Mouse (Mus musculus) E14TG2a.4 (cell line): ENCODE data around the gene Dok1.

Experiments
- H3K27me3 ChIP-seq: 2 replicates; pipeline ENCODE4 v1.6.1; 2014; ENCODE audit warnings: low read length, control low read depth; ENCODE audit not compliant: insufficient read depth
- H3K36me3 ChIP-seq: 2 replicates; pipeline ENCODE4 v1.6.1; 2014; ENCODE audit warnings: low read length, control low read depth; ENCODE audit not compliant: insufficient read depth
- H3K4me1 ChIP-seq: replicated peaks from 2 replicates; pipeline ENCODE4 v1.6.1; 2014; ENCODE audit warnings: low read depth, low read length, control low read depth
- H3K4me3 ChIP-seq: replicated peaks from 2 replicates; pipeline ENCODE4 v1.5.1; 2014; ENCODE audit warnings: mild to moderate bottlenecking, low read length
- H3K9me3 ChIP-seq: 2 replicates; pipeline ENCODE4 v1.6.1; 2014; ENCODE audit warnings: low read length, control low read depth
- CTCF ChIP-seq: conservative IDR thresholded peaks from 2 replicates; pipeline ENCODE4 v1.5.1; 2014; ENCODE audit warnings: low read length
- NANOG ChIP-seq: IDR thresholded peaks from 2 replicates; pipeline ENCODE4 v1.6.1; 2014; ENCODE audit warnings: borderline replicate concordance, low read length, mixed read lengths
- POU5F1 ChIP-seq: IDR thresholded peaks from 2 replicates; pipeline ENCODE4 v1.6.1; 2014; ENCODE audit warnings: low read length, borderline replicate concordance

Dok1 gene

DNA sequence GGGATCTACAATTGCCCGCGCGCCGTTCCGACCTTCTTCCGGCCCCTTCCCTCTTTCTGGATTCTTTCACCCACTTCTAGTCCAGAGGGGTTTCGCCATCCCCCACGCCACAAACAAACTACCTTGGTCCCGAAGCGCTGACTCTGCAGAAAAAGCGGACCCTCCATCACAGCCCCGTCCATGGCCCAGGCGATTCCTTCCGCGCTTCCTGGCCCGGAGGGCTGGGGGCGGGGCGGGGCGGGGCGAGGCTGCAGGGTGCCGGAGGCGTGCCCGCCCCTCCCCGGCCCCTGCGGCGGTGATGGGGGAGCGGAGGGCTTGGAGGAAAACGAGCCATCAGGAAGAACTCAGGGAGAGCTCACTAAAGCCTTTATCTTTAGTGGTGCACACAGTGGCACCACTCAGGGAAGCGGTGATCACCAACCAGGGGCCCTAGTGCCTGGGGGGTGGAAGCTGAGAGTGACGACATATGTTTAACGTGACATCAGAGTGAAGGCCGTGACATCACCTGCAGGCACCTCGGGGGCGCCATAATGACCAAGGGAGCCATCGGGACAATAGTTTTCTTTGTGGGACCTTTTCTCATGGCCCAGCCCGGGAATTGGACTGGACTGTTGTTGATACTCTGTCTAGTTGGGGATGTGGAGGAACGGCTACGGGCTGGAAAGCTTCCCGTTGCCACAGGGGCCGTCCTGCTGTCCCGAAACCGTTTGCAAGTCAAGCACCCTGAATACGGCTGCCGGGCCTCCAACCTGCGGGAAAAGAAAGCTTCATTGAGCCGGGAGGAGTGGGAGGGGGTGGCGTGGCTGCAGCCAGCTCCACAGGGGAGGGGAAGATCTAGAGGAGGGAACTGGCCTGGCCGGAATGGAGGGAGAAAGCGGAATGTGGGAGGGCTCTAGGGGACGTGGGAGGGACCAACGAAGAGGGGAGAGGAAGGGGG is at the start of gene Dok1, which contains the start of gene Loxl3:
TSS of gene Dok1 (minus strand) at position 223 of the 937 bp plus-strand sequence.
TSS of gene Loxl3 (plus strand) at position 925 of the 937 bp plus-strand sequence.
- no peak for TF ChIP-seq CTCF
- no peak; the same call in 1 of the 2 replicates for TF ChIP-seq NANOG
- no peak for TF ChIP-seq POU5F1
- no peaks in the 10 kb centered on the region for H3K9me3 ChIP-seq
- H3K4me3 ChIP-seq = peak within 1 kb of the TSS; percentile 78
- no peaks in the 10 kb centered on the region for H3K36me3 ChIP-seq
- peaks cover 97% of the 10 kb centered on the region for H3K27me3 ChIP-seq
- H3K4me1 ChIP-seq = peaks cover 53% of the 10 kb centered on the region

DNA sequence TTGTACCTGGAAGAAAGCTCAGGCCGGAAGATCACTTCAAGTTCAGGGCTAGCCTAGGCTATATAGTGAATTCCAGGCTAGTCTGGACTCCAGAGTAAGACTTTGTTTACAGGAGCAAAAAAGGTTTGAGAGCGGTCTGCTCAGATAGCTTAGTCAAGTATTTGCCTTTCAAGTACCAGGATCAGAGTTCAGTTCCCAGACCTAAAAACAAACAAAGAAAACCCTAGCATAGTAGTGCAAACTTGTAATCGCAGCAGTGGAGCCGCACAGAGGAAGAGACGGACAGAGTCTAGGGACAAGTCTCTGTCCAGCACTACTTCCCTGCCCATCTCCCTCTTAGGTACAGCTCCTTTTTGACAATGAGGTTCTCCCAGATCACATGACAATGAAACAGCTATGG is 46.9 kb upstream of the Dok1 start:
- peaks cover 21% of the 10 kb centered on the region for H3K4me1 ChIP-seq
- no peak overlapping the region for H3K4me3 ChIP-seq
- peaks cover 34% of the 10 kb centered on the region for H3K36me3 ChIP-seq
- TF ChIP-seq NANOG (no peak), POU5F1 (no peak)
- peaks cover 43% of the 10 kb centered on the region for H3K27me3 ChIP-seq
- no peaks in the 10 kb centered on the region for H3K9me3 ChIP-seq

DNA sequence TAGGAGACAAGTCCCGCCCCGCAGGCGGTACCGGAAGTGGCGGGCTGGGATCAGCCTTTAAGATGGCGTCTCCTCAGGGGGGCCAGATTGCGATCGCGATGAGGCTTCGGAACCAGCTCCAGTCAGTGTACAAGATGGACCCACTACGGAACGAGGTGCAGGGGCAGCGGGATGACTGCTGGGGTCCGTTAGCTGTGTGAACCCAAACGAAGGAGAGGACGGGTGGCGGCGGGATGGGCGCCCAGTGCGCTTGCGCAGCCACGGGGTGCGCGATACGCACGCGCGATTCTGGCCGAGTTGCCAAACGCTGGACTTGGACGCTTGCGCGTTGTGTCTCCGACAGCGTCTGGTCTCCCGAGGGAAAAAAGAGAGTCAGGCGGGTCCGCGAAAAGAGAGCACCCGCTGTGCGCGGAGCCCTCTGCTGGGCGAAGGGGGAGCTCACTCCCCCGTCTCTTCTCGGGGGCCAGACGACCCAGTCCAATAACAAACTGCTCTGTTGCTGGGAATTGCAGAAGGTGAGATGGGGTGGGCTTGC is 45.1 kb upstream of the Dok1 start:
- peaks cover 39% of the 10 kb centered on the region for H3K27me3 ChIP-seq
- H3K9me3 ChIP-seq = no peaks in the 10 kb centered on the region
- peaks cover 21% of the 10 kb centered on the region for H3K4me1 ChIP-seq
- peak overlapping the region; percentile 94 for H3K4me3 ChIP-seq
- H3K36me3 ChIP-seq = peaks cover 34% of the 10 kb centered on the region
- TF ChIP-seq NANOG = no peak
- no peak for TF ChIP-seq POU5F1
- TF ChIP-seq CTCF = peak; percentile 10; the same call in 1 of the 2 replicates

DNA sequence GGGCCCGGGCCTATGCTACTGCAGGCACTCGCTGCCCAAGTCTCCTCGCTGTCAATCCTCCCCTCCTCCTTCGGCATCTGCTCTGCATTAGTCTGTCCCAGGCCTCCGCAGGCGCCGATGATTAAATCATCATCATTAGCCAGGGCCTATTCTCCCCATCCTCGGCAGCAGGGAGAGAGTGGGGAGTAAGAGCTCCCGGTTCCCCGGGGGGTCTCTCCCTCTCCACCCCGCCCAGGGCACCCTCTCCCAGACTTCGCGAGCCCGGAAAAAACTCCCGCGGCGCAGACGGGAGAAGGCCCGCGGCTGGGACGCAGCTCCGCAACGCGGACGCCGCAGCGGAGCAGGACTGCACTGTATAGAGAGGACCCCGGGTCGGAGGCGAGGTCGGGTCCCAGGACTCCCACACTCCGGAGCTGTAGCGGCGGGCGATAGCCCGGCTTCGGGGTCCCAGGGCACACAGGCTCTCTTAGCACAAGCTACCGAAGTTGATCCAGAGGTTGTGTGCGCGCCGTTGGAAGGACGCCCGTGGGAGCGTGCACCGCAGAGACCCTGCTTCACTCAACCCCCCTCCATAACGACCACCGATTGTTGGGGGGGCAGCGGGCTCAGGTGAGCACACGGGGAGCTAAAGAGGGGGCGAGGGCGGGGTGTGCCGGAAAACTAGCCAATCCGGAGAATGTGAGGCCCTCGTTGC is 44.5 kb upstream of the Dok1 start, which contains the start of gene Pcgf1:
TSS of gene Pcgf1 (plus strand) at position 240 of the 694 bp plus-strand sequence.
- peaks cover 32% of the 10 kb centered on the region for H3K36me3 ChIP-seq
- no peaks in the 10 kb centered on the region for H3K9me3 ChIP-seq
- H3K27me3 ChIP-seq = peaks cover 38% of the 10 kb centered on the region
- peaks cover 21% of the 10 kb centered on the region for H3K4me1 ChIP-seq
- H3K4me3 ChIP-seq = peak within 1 kb of the TSS; percentile 94
- no peak for TF ChIP-seq POU5F1
- TF ChIP-seq NANOG = no peak
- TF ChIP-seq CTCF = no peak

DNA sequence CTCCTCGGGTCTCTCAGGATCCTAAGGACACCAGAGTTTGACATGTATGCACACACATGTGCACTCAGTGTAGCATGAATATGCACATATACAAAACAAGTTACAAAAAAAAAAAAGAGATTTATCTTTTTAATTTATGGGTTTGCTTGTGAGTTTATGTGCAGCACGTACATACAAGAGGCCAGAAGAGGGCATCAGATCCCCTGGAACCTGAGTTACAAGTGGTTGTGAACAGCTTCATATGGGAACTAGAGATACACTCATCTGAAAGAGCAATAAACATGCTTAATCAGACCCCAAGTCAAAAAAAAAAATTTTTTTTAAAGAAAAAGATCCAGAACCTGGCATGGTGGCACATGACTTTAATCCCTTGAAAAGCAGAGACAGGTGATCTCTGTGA is 41.7 kb upstream of the Dok1 start:
- TF ChIP-seq NANOG (no peak), CTCF (no peak), POU5F1 (no peak)
- peaks cover 41% of the 10 kb centered on the region for H3K4me1 ChIP-seq
- H3K4me3 ChIP-seq = no peak overlapping the region
- peaks cover 62% of the 10 kb centered on the region for H3K27me3 ChIP-seq
- no peaks in the 10 kb centered on the region for H3K9me3 ChIP-seq
- H3K36me3 ChIP-seq = peaks cover 7% of the 10 kb centered on the region

DNA sequence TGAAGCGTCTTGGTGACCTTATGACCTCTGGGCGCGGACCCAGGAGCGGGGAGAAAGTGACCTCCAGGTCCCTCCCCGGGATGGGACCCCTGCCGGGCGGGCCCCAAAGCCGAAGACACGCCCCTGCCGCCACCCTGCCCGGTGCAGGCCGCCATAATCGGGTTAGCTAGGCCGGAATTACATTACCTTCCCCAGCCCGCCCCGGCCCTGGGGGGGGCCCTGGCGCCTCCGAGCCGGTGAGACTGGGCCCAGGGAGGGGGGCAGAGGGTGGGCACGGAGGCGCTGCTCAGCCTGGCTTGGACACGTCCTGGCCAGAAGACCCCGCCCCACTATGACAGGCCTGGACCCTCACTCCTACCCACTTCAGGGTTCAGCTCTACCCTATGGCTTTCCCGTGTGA is 37.9 kb upstream of the Dok1 start:
- Histone ChIP-seq H3K4me1 (peaks cover 50% of the 10 kb centered on the region), H3K36me3 (no peaks in the 10 kb centered on the region), H3K4me3 (peak overlapping the region; percentile 70), H3K9me3 (no peaks in the 10 kb centered on the region), H3K27me3 (peaks cover 90% of the 10 kb centered on the region)
- no peak for TF ChIP-seq CTCF
- TF ChIP-seq NANOG = no peak
- no peak for TF ChIP-seq POU5F1

DNA sequence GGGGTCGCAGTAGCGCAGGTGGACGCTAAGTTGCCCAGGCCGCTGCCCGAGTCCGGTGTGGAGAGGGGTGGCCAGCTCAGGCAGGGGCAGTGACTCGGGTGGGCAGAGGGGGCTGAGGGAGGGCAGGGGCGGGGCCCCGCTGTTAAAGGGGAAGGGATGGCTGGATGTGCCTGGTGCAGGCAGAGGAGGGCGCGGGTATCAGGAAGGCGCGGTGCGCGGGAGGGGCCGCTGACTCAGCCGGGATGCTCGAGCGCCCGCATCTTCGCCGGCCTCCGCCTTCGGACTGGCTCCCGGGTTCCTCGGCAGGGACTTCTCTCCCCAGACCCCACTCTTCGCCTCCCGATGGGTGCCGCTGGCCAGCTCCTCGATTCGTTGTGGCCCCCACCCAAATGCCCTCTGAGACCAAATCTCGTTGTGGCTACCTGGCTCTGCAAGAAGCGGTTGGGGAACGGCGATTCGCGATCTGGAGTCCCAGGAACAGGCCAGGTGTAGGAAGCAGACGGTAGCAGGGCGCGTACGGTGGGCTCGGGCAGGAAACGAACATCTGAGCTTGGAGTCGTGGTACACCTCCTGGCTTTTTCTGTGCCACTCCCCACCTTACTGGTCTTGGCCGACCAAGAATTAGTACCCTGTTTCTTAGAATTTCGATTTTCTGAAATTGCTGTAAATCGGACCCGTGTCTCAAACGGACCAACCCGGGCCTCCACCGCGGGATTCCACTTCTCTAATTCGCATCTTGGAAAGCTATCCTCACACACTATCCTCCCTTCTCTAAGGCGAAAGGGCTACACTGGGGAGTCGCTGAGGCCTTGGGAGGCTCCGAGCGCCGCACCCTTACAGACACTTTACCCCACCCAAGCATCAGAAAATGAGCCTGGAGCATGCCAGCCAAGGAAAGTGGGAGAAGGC is 37.3 kb upstream of the Dok1 start:
- Histone ChIP-seq H3K4me1 (peaks cover 56% of the 10 kb centered on the region), H3K36me3 (no peaks in the 10 kb centered on the region), H3K4me3 (peak overlapping the region; percentile 70), H3K9me3 (no peaks in the 10 kb centered on the region), H3K27me3 (peaks cover 90% of the 10 kb centered on the region)
- TF ChIP-seq POU5F1 (no peak), CTCF (no peak), NANOG (no peak)

DNA sequence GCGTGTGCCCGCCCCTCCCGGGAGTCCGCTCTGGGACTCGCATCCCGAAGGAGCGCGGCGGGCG is 36.8 kb upstream of the Dok1 start, which contains the start of gene Tlx2:
TSS of gene Tlx2 (minus strand) at position 47 of the 64 bp plus-strand sequence.
- Histone ChIP-seq H3K27me3 (peaks cover 93% of the 10 kb centered on the region), H3K9me3 (no peaks in the 10 kb centered on the region), H3K4me1 (peaks cover 59% of the 10 kb centered on the region), H3K4me3 (peak within 1 kb of the TSS; percentile 70), H3K36me3 (no peaks in the 10 kb centered on the region)
- TF ChIP-seq CTCF = no peak
- no peak for TF ChIP-seq NANOG
- no peak for TF ChIP-seq POU5F1
